Mouse (Mus musculus) limb, embryonic 14.5 days (tissue): Measurements from ENCODE around the gene Syna. TPM values are rescaled to one million over a fixed set of nuclear protein-coding genes. Genes with fewer than 3 reads are reported as not detected.

ENCODE experiments used
- ATAC-seq: fragments of 200-750 bp; cut with Nextera tagmentation; 2 replicates; pipeline ENCODE4 v1.8.0; 2017; ENCODE audit warnings: low read depth, moderate number of reproducible peaks, moderate TSS enrichment; ENCODE audit not compliant: low FRiP score
- DNase-seq: peaks from one replicate; pipeline ENCODE4 v3.0.0-alpha.2; 2015; ENCODE audit warnings: low spot score
- H3K27ac ChIP-seq: fragments of 300-500 bp; sonication (generic); replicated peaks from 2 replicates; pipeline ENCODE4 v1.5.1; 2014; ENCODE audit warnings: low read depth, mild to moderate bottlenecking, low read length, moderate library complexity, mixed read lengths
- H3K27me3 ChIP-seq: fragments of 300-500 bp; sonication (generic); 2 replicates; pipeline ENCODE4 v1.6.1; 2014; ENCODE audit warnings: low read length, mixed read lengths; ENCODE audit not compliant: control insufficient read depth, insufficient read depth
- H3K36me3 ChIP-seq: fragments of 300-500 bp; sonication (generic); 2 replicates; pipeline ENCODE4 v1.6.1; 2014; ENCODE audit warnings: mild to moderate bottlenecking, low read length, moderate library complexity, mixed read lengths; ENCODE audit not compliant: control insufficient read depth, insufficient read depth
- H3K4me1 ChIP-seq: fragments of 300-500 bp; sonication (generic); 2 replicates; pipeline ENCODE4 v1.6.1; 2014; ENCODE audit warnings: antibody characterized with exemption, low read length, mixed read lengths; ENCODE audit not compliant: control insufficient read depth, insufficient read depth
- H3K4me2 ChIP-seq: fragments of 300-500 bp; sonication (generic); replicated peaks from 2 replicates; pipeline ENCODE4 v1.6.1; 2014; ENCODE audit warnings: low read depth, mild to moderate bottlenecking, low read length, moderate library complexity; ENCODE audit not compliant: severe bottlenecking
- H3K4me3 ChIP-seq: fragments of 300-500 bp; sonication (generic); replicated peaks from 2 replicates; pipeline ENCODE4 v1.5.1; 2014; ENCODE audit warnings: low read length
- H3K9ac ChIP-seq: fragments of 300-500 bp; sonication (generic); 2 replicates; pipeline ENCODE4 v1.6.1; 2014; ENCODE audit warnings: mild to moderate bottlenecking, low read depth, low read length, moderate library complexity; ENCODE audit not compliant: severe bottlenecking
- H3K9me3 ChIP-seq: fragments of 300-500 bp; sonication (generic); 2 replicates; pipeline ENCODE4 v1.6.1; 2016; ENCODE audit warnings: low read length; ENCODE audit not compliant: control insufficient read depth
- POLR2A ChIP-seq: fragments of 200-500 bp; IDR thresholded peaks from 2 replicates; pipeline ENCODE4 v1.8.0; 2012; ENCODE audit warnings: inconsistent platforms, mild to moderate bottlenecking, moderate library complexity, borderline replicate concordance; ENCODE audit not compliant: insufficient read depth, insufficient read length; ENCODE audit errors: extremely low read depth
- WGBS: fragments of 180-500 bp; shearing (Covaris S2); extraction: QIAGEN DNeasy Blood & Tissue Kit; methylation state at CpG from one replicate; pipeline ENCODE4 v1.1.7; 2014; 5-methylcytosine and 5-hydroxymethylcytosine counted together
- polyA plus RNA-seq, 2 experiments: library from polyadenylated mRNA; depleted of rRNA in 1 of 2; stranded (reverse) in 1 of 2; unstranded in 1 of 2; fragments of >200 nt; fragmentation: Nextera tagmentation in 1 of 2; extraction: Ambion mirVana in 1 of 2; gene quantifications; 2 replicates each; pipeline versions ENCODE4 v1.2.1 to v1.2.3; 2012 to 2014

Gene Syna
- polyA plus RNA-seq, 2 experiments = 0.21 to 0.38 TPM

DNA sequence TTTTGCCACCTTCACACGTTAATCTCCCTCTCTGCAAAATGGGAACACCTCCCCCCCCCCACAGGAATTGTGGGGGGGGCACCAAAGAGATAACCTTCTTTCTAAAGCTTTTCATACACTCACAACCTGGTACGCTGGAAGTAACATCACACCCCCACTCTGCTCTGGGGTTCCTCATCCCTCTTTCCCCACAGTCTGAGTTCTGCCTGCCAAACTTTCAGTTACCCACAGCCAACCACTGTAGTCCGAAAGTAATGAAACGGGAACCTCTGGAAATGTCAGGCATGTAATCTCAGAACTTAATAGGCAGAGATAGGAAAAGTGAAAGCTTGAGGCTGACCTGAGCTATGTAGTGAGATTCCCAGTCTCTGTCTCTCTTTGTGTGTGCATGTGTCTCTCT lies 7.5 kb upstream of the Syna start:
- 85% methylated on average over 4 of the region's 4 CpGs for WGBS
- no peak overlapping the region for H3K27ac ChIP-seq
- no peak for ATAC-seq

DNA sequence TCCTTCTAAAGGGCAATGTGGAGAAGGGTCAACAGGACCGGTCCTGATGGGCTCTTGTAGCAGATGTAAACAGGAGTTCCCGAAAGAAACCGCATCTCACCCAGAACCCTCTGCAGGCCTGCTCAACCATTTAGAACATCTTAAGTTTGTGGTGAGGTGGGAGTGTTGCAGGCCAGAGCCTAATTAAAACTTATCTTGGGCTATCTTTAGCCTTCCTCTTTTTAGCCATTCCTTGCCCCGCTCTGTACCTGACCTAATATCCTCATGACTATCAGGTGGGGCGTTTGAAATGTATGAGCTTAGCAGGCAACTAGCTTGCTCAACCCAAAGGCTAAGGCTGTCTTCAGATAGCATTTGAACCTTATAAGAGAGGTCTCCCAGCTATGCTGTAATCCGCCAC lies 5.7 kb upstream of the Syna start:
- ATAC-seq (no peak), DNase-seq (no peak)
- no peak for TF ChIP-seq POLR2A
- H3K27ac ChIP-seq = no peak overlapping the region
- no peaks in the 10 kb centered on the region for H3K27me3 ChIP-seq
- no peak overlapping the region for H3K4me3 ChIP-seq
- H3K4me1 ChIP-seq = no peaks in the 10 kb centered on the region
- no peaks in the 10 kb centered on the region for H3K9me3 ChIP-seq
- no peaks in the 10 kb centered on the region for H3K36me3 ChIP-seq
- 93% methylated on average over 6 of the region's 6 CpGs for WGBS
- H3K4me2 ChIP-seq = no peak overlapping the region
- H3K9ac ChIP-seq = no peak overlapping the region

More for the DNA sequence above, 7.5 kb upstream of the Syna start:
- Histone ChIP-seq H3K9ac (no peak overlapping the region), H3K36me3 (no peaks in the 10 kb centered on the region), H3K4me1 (peaks cover 2% of the 10 kb centered on the region), H3K9me3 (no peaks in the 10 kb centered on the region), H3K4me2 (no peak overlapping the region), H3K27me3 (no peaks in the 10 kb centered on the region), H3K4me3 (no peak overlapping the region)
- no peak for DNase-seq
- TF ChIP-seq POLR2A = no peak

DNA sequence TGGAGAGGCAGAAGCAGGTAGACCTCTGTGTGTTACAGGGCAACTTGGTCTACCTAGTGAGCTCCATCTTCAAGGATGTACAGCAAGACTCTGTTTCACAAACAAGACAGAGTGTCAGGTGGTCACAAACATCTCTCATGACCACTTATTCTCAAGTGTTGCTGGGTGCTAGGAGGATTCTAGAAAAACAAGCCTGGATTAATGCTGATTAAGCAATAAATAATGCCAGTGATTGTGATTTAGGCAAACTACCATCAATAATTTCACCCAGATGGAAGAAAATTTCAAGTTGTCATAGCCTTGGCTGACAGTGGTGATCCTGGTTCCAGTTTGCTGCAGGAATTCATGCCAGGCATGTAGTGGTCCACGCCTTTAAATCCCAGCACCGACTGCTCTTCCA lies 4.3 kb upstream of the Syna start:
- DNase-seq (no peak), ATAC-seq (no peak)
- Histone ChIP-seq H3K9ac (no peak overlapping the region), H3K9me3 (no peaks in the 10 kb centered on the region), H3K36me3 (no peaks in the 10 kb centered on the region), H3K27ac (no peak overlapping the region), H3K4me2 (no peak overlapping the region), H3K27me3 (no peaks in the 10 kb centered on the region), H3K4me1 (no peaks in the 10 kb centered on the region), H3K4me3 (no peak overlapping the region)
- TF ChIP-seq POLR2A = no peak
- 100% methylated on average over 2 of the region's 2 CpGs for WGBS

DNA sequence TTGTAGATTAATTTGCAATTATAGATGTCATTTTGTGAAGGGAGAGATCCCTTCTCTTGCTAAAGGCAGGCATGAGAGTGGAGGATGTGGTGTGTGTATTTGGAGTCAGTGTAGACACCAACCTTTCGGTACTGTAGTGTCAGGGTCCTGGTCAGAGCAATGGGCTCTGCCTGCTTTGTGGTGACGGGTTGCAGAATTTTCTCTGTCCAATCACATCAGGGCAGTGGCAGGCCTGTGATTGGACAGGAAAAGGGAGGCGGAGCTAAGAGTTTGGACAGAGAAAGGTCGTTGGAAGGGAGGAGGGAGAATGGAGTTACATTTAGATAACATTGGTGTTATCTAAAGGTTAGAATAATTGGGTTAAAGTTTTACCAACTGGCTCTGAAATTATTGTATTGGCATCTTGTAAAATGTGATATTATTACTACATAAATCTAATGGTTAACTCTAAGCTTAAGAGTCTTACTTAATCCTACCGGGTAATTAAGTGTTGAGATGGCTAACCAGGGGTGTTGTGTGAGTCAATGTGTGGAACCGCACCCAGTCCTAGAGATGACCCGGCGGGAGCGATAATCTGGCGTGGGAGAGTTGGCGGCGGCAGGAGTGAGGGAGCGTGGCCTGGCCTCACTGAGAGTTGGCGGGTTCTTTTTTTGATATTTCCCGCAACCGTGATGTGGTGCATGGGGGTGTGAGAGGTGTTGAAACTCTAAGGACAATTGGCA lies 640 bp upstream of the Syna start:
- Histone ChIP-seq H3K4me2 (no peak overlapping the region), H3K9ac (no peak overlapping the region), H3K27ac (no peak overlapping the region), H3K4me1 (peaks cover 2% of the 10 kb centered on the region), H3K4me3 (no peak overlapping the region), H3K27me3 (no peaks in the 10 kb centered on the region), H3K36me3 (no peaks in the 10 kb centered on the region), H3K9me3 (no peaks in the 10 kb centered on the region)
- WGBS = 81% methylated on average over 16 of the region's 16 CpGs
- no peak for ATAC-seq
- no peak for TF ChIP-seq POLR2A
- DNase-seq = no peak

DNA sequence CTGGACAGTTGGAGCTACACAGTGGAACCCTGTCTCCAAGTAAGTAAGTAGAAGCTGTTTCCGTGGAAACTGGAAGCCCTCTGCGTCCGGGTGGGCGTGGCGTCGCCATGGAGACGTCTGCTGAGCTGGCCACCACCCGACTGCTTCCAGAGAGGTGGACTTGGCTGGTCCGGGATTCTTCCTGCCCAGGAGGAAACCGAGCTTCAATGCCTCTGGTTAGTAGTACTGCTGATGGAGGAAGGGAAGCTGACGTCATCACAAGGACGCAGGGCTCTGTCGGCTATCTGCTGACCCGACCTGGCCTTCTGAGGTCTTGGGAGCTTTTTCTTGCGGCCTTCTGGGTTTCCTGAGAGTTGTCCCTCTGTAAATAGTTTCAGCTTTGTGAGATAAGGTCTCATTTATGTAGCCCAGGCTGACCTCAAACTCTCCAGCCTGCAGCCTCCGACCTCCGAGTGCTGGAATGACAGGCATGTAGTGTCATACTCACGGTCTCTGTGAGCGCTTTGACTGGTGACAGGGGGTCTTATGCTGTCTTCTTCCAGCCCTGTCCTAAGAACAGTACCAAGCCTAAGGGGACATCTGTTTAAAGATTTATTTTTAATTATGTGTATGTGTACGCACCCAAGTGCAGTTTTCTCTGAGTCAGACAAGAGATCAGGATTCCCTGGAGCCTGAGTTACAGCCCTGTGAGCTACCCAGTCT lies 4.4 kb downstream of the Syna start:
- Histone ChIP-seq H3K9ac (peak overlapping the region; percentile 41), H3K27me3 (no peaks in the 10 kb centered on the region), H3K4me1 (peaks cover 21% of the 10 kb centered on the region), H3K4me2 (peak overlapping the region; percentile 26; the same call in 1 of the 2 replicates), H3K27ac (no peak overlapping the region; the same call in none of the 2 replicates), H3K9me3 (no peaks in the 10 kb centered on the region), H3K36me3 (no peaks in the 10 kb centered on the region), H3K4me3 (0 out of 2 replicates have a peak overlapping the region, but pooled peaks have one; percentile 2)
- no peak for ATAC-seq
- TF ChIP-seq POLR2A = no peak
- DNase-seq = peak; percentile 71
- WGBS = 13% methylated on average over 20 of the region's 20 CpGs
